Mouse (Mus musculus) neutrophil, adult 59 days (primary cell): ENCODE results near the gene Zfp759. TPM values are rescaled to one million over a fixed set of nuclear protein-coding genes. Genes with fewer than 3 reads are reported as not detected.

ENCODE experiments used
- total RNA-seq, 2 experiments: library from RNA; stranded (reverse); gene quantifications; 1 replicate in 1 of 2; 2 replicates in 1 of 2; pipeline ENCODE4 v1.2.4; 2023

The Zfp759 gene
- total RNA-seq: 1 to 10 TPM; 1.8 to 1.9 TPM

DNA sequence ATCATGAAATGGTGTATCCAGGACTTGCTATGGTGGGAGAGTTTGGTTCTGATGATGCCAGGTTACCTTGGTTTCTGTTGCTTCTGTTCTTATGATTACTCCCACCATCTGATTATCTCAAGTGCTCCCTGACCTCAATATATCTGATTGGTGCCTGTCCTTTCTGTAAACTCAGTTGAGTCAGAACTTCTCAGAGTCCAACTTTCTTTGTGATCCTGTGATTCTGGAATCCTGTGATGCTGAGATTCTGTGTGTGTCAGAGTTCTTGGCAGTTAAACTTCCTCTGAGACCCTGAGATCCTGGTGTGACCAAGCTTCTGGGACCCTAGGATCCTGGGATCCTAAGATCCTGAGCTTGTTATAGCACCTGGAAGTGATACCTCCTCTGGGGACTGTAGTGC is at the start of gene Zfp759:
Gene Zfp759 (plus strand): TSS at position 301 of the 400 bp plus-strand sequence.

DNA sequence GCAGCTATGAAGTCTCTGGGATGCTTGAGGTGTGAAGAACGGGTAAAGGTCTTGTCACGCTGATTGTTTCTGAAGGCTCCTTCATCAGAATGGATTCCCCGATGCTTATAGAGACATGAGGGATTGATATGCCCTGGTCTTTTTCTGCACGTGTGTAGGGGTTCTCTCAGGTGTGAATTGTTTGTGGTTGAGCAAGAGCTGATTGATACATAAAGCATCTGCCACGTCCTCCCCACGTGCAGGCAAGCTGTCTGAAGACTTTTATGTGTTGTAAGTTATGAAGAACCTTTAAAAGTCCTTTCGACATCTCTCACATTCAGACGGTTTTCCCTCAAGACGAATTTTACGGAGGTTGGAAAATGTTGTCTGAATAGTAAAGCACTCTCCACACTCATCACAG is 23.6 kb upstream of the Zfp759 start, which contains the start of gene Zfp708:
Gene Zfp708 (minus strand): TSS at position 101 of the 400 bp plus-strand sequence.

DNA sequence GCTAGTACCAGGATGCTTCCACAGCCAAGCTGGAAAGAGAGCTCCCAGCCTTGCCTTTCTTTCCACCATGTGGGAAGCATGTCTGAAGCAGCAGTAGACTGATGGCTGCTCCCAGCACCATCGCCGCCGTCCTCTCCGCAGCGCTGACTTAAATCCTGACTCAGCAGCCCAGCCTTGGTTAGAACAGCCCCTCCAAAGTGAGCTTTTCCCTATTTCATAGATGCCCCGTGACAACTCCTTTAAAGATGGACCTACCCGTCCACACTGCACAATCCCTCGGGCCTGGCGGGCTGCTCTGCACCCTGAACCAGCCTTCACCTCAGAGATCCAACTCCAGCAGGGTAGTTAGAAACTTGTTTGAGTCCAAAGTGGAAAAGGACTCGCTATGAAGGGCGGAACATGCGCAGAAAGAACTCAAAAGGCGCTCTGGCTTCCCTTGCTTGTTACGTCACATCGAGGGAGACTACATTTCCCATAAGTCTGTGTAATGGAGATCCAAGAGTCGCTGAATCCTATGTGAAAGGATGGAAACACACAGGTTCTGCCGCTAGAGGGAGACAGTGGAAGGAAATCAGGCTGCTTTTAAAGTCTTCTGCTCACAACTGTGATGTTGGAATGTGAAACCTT is 13.2 kb upstream of the Zfp759 start, which contains the start of gene Gm28557:
Gene Gm28557 (minus strand): TSS at position 411 of the 627 bp plus-strand sequence.

GRCm38 (mm10) chr13:67116163-67116562 is 5.3 kb upstream of the Zfp759 start, which contains the start of gene Rslcan18:
Rslcan18 (minus strand) TSS chr13:67116263.

DNA sequence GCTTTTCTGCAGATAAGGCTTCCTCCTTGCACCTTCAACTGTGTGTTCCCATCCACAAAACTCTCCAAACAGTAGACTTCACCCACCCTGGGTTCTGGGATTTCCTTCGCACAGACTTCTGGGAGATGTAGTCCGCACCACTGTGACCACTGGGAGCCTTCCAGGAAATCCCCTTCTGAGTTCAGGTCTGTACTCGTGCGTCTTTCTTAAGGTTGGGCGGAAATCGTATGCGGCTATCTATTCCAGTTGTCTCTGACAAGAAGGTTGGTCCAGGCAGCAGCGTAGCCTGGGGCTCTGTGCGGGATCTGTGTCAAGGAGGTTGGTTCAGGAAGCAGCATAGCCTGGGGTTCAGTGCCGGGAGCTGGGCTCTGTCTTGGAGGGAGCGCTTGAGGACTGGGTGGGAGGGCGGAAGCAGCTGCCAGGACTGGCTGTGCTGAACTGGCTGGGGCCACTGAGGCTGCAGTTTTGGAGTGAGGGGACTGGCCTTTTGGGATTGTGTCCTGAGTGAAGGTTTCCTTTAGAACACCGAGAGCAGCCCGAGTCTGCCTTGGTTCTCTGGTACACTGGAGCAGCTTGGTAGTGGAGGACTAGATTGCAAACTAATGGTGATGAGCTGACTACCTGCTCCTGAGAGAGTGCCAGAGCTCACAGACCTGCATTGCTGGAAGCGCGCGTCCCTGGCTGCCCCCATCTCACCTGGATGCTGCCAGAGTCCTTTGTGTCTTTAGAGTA is 51.7 kb downstream of the Zfp759 start, which contains the start of gene Rsl1:
Gene Rsl1 (plus strand): TSS at position 192 of the 732 bp plus-strand sequence.

Other genes with a start within 250 kb of the Zfp759 start
- gene Gm10767, start 216.7 kb upstream of the Zfp759 start, total RNA-seq: 1 to 10 TPM; 1.1 to 1.6 TPM
- gene Zfp712, start 60.5 kb upstream of the Zfp759 start, total RNA-seq: 1 to 10 TPM; 1.5 to 1.7 TPM
- not detected for gene Zfp708, start 23.7 kb upstream of the Zfp759 start, total RNA-seq
- gene Gm28557, start 13.1 kb upstream of the Zfp759 start, total RNA-seq: 1 to 10 TPM; 1.1 to 1.8 TPM
- not detected for gene Rslcan18, start 5.4 kb upstream of the Zfp759 start, total RNA-seq
- 1 to 10 TPM; 1.7 TPM for gene Rsl1, start 51.5 kb downstream of the Zfp759 start, total RNA-seq
- under 1 TPM; 0.64 to 0.93 TPM for gene Zfp455, start 72.8 kb downstream of the Zfp759 start, total RNA-seq
- gene Zfp458, start 156.8 kb downstream of the Zfp759 start, total RNA-seq: 1 to 10 TPM; 1.4 to 1.5 TPM
- under 1 TPM; 0.60 TPM for gene Zfp457, start 184.8 kb downstream of the Zfp759 start, total RNA-seq
- gene Zfp595, start 210.9 kb downstream of the Zfp759 start, total RNA-seq: 1 to 10 TPM; 6.3 to 6.6 TPM
- gene Gm28044, start 238.9 kb downstream of the Zfp759 start, total RNA-seq: under 1 TPM in 1 of 2 experiments, not detected in 1; 0.88 TPM
- 1 to 10 TPM; 5.9 to 6.6 TPM for gene Zfp953, start 238.9 kb downstream of the Zfp759 start, total RNA-seq